Mouse (Mus musculus): Measurements from ENCODE around the gene Dgki. TPM values are rescaled to one million over a fixed set of nuclear protein-coding genes. Genes with fewer than 3 reads are reported as not detected.

Dgki gene
- total RNA-seq, 2 experiments from 2014 or later: 90.5 to 91.1 TPM

DNA sequence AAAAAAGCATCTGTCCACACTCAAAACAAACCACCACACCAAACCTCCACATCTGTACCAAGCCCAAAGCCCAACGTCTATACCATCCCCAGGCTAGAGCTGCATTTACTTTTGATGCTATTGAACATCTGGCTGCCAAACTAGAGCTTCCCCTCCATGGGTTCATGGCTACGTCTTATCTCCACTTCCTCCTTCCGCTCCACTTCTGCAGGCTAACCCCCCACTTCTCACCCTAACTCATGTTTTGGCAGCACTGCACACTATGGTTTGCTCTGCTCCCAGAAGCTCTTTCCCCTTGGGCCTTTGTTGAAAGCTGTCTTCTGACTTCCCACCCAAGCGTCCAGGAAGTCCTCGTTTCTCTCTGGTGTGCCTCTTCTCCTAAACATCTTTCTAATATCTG, 319.5 kb downstream of the Dgki start:
- intact Hi-C loops (cut with DNase I): no loop called here
- no peak for TF ChIP-seq CTCF (IDR thresholded peaks at IDR 0.05)
- no peak for DNase-seq (ENCODE audit: extremely low spot score in 1 of 2, low spot score in 2 of 2)
- no peak overlapping the region for H3K4me3 ChIP-seq
- H3K27ac ChIP-seq: no peak overlapping the region

- DNase-seq (ENCODE audit: extremely low spot score in 1 of 2, low spot score in 2 of 2): no peak
- intact Hi-C loops (cut with DNase I): no loop called here
- Histone ChIP-seq H3K27ac (no peak overlapping the region), H3K4me3 (no peak overlapping the region)
- TF ChIP-seq CTCF (IDR thresholded peaks at IDR 0.05): no peak
Observed at GRCm38 (mm10) chr6:36978176-36978575, 321.8 kb downstream of the Dgki start.

DNA sequence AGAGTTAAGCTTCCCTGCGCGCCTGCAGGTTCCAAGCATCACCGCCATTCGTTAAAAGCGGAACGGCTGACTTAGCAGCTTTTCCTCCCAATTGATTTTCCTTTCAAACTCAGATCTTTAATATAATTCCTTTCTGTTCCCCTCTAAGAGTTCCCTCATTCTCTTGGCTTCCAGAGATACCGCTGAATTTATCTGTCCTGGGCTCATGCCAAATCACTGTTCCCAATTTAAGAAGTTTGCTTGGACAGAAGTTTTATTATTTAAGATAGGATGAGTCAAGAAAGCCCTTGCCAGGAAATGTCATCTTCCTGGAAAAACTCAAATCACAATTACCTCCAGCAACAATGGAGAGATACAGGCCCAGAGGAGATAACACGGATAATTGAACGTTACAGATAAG, 326.9 kb downstream of the Dgki start:
- no peak overlapping the region for H3K4me3 ChIP-seq
- no peak for DNase-seq (ENCODE audit: extremely low spot score in 1 of 2, low spot score in 2 of 2)
- no peak overlapping the region for H3K27ac ChIP-seq
- TF ChIP-seq CTCF (IDR thresholded peaks at IDR 0.05): no peak
- intact Hi-C loops (cut with DNase I): no loop called here

DNA sequence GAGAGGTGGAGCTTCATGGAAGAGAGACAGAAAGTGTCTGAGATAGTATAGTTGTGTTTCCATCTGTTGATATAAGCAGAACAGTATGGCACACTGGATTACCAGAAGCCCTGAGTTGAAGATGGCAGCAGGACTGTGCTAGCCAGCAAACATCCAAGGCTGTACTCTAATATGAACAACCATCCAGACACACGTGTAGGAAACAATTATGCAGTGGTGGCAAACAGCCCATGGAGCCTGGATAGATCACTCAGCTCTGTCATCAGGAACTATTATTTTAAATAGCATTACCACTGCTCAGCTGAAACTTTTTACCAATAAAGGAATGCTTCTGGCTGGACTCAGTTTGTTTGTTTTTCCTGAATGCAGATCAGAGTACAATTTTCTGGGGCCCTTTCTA, 327.5 kb downstream of the Dgki start:
- Histone ChIP-seq H3K4me3 (no peak overlapping the region), H3K27ac (no peak overlapping the region)
- intact Hi-C loops (cut with DNase I): no loop called here
- no peak for DNase-seq (ENCODE audit: extremely low spot score in 1 of 2, low spot score in 2 of 2)
- no peak for TF ChIP-seq CTCF (IDR thresholded peaks at IDR 0.05)

GRCm38 (mm10) chr6:36969249-36969885, 330.6 kb downstream of the Dgki start:
- DNase-seq (ENCODE audit: extremely low spot score in 1 of 2, low spot score in 2 of 2): no peak
- Histone ChIP-seq H3K4me3 (no peak overlapping the region), H3K27ac (no peak overlapping the region)
- intact Hi-C loops (cut with DNase I): no loop called here
- TF ChIP-seq CTCF (IDR thresholded peaks at IDR 0.05): no peak

- Histone ChIP-seq H3K27ac (no peak overlapping the region), H3K4me3 (no peak overlapping the region)
- intact Hi-C loops (cut with DNase I): no loop called here
- no peak for DNase-seq (ENCODE audit: extremely low spot score in 1 of 2, low spot score in 2 of 2)
- no peak for TF ChIP-seq CTCF (IDR thresholded peaks at IDR 0.05)
Observed at GRCm38 (mm10) chr6:36960658-36961057, 339.3 kb downstream of the Dgki start.

DNA sequence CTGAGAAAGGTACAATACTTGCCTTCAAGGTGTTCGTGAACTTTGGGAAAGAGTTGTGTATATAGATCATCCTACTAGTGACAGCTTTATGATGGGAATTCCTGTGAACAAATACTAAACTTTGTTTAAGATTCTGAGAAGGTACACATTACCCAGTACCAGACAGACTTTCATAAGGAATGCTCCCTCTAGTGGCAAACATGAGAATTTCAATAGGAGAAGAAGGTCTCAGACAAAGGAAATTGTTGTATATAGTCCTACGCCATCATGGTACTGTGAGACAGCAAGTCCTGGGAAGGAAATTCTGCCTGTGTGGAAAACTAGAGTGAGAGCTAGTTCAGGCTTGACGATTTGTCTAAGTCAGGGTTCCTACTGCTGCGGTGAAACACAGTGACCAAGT, 344.7 kb downstream of the Dgki start:
- DNase-seq (ENCODE audit: extremely low spot score in 1 of 2, low spot score in 2 of 2): no peak
- intact Hi-C loops (cut with DNase I): no loop called here
- Histone ChIP-seq H3K27ac (no peak overlapping the region), H3K4me3 (no peak overlapping the region)
- peak; percentile 74 for TF ChIP-seq CTCF (IDR thresholded peaks at IDR 0.05)

DNA sequence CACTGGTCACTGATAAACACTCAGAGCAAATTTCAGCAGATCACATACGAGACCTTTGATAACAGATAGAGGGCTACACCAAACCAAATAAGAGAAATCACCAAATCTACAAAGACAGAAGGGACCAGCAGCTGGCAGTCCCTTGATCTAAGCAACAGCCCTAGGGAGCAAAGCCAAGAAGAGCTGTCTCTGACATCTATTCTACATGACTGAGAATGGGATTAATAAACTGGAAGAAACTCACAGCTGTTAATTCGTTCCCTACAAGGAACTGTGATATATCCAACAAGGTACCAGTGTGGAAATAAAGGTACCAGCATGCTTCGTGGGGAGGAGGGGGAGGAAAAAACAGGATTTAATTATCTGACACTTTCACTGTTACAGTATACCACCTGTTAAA, 349.3 kb downstream of the Dgki start:
- DNase-seq (ENCODE audit: extremely low spot score in 1 of 2, low spot score in 2 of 2): no peak
- H3K27ac ChIP-seq: no peak overlapping the region

GRCm38 (mm10) chr6:36947861-36948260, 352.1 kb downstream of the Dgki start:
- intact Hi-C loops (cut with DNase I): no loop called here
- no peak overlapping the region for H3K27ac ChIP-seq
- no peak for DNase-seq (ENCODE audit: extremely low spot score in 1 of 2, low spot score in 2 of 2)
- TF ChIP-seq CTCF (IDR thresholded peaks at IDR 0.05): no peak
- no peak overlapping the region for H3K4me3 ChIP-seq

More for the DNA sequence above, 349.3 kb downstream of the Dgki start:
- no peak for TF ChIP-seq CTCF (IDR thresholded peaks at IDR 0.05)
- H3K4me3 ChIP-seq: no peak overlapping the region
- intact Hi-C loops (cut with DNase I): loop anchor here (5.0 kb wide), 1 partner anchor 258 kb away; no protein-coding TSS in a partner anchor

GRCm38 (mm10) chr6:36937527-36937926, 362.5 kb downstream of the Dgki start:
- intact Hi-C loops (cut with DNase I): no loop called here
- Histone ChIP-seq H3K27ac (no peak overlapping the region), H3K4me3 (no peak overlapping the region)
- no peak for TF ChIP-seq CTCF (IDR thresholded peaks at IDR 0.05)
- no peak for DNase-seq (ENCODE audit: extremely low spot score in 1 of 2, low spot score in 2 of 2)

- no peak overlapping the region for H3K27ac ChIP-seq
- no peak for TF ChIP-seq CTCF (IDR thresholded peaks at IDR 0.05)
- H3K4me3 ChIP-seq: no peak overlapping the region
- DNase-seq (ENCODE audit: extremely low spot score in 1 of 2, low spot score in 2 of 2): no peak
- intact Hi-C loops (cut with DNase I): no loop called here
Observed at GRCm38 (mm10) chr6:36936816-36937215, 363.2 kb downstream of the Dgki start.

DNA sequence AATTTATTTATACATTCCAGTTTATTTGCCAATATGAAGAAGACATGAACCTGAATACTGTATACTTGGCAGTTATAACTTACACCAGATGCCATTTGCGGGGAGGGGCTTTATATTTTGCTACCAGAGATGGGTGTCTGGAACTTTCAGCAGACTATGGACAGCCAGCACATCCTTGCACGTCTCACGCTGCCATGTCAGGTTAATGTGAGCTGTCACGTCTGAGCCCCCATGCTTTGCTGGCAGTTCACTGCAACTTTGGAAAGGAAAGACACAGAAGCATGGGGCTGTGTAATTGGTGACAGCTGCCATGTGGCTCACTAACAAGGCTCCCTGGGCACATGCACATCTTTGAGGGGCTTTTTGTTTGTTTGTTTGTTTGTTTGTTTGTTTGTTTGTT, 368.5 kb downstream of the Dgki start:
- DNase-seq (ENCODE audit: extremely low spot score in 1 of 2, low spot score in 2 of 2): no peak
- Histone ChIP-seq H3K4me3 (no peak overlapping the region), H3K27ac (no peak overlapping the region)
- intact Hi-C loops (cut with DNase I): no loop called here
- no peak for TF ChIP-seq CTCF (IDR thresholded peaks at IDR 0.05)

- Histone ChIP-seq H3K4me3 (no peak overlapping the region), H3K27ac (no peak overlapping the region)
- TF ChIP-seq CTCF (IDR thresholded peaks at IDR 0.05): no peak
- no peak for DNase-seq (ENCODE audit: extremely low spot score in 1 of 2, low spot score in 2 of 2)
- intact Hi-C loops (cut with DNase I): no loop called here
Observed at GRCm38 (mm10) chr6:36929781-36930180, 370.2 kb downstream of the Dgki start.

All from left cerebral cortex, adult 2 months (tissue).